Mouse (Mus musculus): ENCODE data around the gene Gpr25. TPM values are rescaled to one million over a fixed set of nuclear protein-coding genes. Genes with fewer than 3 reads are reported as not detected.

Gpr25 gene
- total RNA-seq (2015) (not detected in 2 replicates), total RNA-seq (2017) (not detected in 2 replicates)

DNA sequence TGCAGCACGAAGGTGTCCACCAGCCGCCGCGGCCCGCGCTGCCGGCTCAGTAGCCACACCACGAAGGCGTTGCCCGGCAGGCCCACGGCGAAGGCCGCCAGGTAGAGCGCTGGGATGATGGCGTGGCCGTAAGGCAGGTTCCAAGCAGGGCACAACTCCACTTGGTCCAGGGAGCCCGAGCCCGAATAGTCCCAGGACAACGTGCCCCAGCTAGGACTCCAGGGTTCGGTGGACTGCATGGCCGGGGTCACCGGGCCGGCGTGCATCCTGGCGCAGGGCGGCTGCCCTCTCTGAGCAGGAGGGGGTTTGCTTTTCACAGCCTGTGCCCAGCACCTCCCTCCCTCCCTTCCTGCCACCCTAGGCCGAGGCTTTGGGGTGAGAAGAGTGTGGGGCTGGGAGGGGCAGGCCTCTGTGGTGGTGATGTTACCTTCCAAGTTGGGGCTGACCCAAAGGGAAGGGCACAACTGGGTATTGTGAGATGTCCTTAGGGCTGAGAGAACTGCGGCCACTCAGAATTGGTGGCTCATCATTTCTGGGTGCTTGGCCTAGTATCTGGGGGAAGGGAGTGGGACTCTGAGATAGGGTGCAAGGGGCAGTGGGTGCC, at the start of gene Gpr25:
TSS of gene Gpr25 (minus strand) at position 239 of the 604 bp plus-strand sequence.
- no peak for ATAC-seq (ENCODE audit: poor library complexity, severe bottlenecking)

GRCm38 (mm10) chr1:136309193-136309592, 48.5 kb upstream of the Gpr25 start:
- ATAC-seq (ENCODE audit: poor library complexity, severe bottlenecking): no peak

GRCm38 (mm10) chr1:136306424-136306823, 45.8 kb upstream of the Gpr25 start:
- no peak for ATAC-seq (ENCODE audit: poor library complexity, severe bottlenecking)

GRCm38 (mm10) chr1:136293961-136294360, 33.3 kb upstream of the Gpr25 start:
- no peak for ATAC-seq (ENCODE audit: poor library complexity, severe bottlenecking)

GRCm38 (mm10) chr1:136289803-136290202, 29.1 kb upstream of the Gpr25 start:
- no peak for ATAC-seq (ENCODE audit: poor library complexity, severe bottlenecking)

DNA sequence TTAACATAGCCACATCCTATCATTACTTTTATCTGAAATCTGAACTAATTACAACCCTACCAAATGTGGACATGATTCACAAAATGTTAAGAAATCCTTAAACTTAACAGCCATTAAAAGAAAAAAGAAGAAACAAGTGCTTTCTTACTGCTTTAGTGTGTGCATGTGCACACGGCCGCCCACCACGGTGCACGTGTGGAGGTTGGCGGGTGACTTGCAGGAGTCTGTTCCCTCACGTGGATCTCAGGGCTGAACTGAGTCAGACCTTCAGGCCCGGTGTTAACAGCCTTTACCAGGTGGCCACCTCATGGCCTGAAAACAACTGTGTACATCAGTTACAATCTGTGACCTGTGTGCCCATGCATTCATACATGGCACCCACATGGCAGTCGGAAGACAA, 16.7 kb upstream of the Gpr25 start:
- no peak for ATAC-seq (ENCODE audit: poor library complexity, severe bottlenecking)

GRCm38 (mm10) chr1:136268224-136268623, 7.6 kb upstream of the Gpr25 start:
- no peak for ATAC-seq (ENCODE audit: poor library complexity, severe bottlenecking)

DNA sequence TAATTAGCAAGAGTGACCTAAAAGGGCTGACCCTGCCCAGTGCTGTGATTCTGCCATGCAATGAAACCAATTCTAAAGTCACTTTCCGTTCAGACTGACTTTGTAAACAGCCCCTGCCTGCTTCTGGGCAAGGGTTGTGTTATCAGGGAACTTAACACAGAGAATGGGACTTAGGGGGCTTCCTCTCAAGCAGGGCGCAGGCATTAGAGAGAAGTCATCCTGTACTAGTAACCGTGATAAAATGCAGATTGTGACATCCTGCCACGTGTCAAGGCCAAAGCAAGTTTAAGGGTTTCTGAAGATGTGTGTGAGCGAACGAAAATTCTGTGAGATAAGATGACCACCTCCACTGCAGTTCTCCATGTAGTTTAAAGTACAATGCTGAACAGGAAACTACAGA, 5.5 kb upstream of the Gpr25 start:
- no peak for ATAC-seq (ENCODE audit: poor library complexity, severe bottlenecking)

DNA sequence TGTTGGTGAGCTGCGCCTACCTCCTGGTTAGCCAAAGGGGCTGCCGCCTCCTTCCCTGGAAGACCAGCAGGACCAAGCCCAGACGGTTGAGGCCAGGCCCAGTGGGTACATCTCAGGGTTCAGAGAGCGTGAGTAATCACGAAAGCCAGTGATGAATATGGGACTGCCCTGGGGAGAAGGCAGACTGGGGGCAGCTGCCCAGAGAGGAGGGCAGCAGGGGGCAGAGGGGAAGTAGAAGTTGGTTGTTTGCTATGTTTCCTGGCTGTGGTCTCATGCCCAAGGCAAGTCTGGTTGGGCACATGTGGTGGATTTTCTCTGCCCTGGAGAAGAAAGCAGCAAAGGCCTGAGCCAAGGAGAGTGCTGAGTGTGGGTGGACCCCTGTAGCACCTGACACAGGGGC, 2.7 kb upstream of the Gpr25 start:
- no peak for ATAC-seq (ENCODE audit: poor library complexity, severe bottlenecking)

DNA sequence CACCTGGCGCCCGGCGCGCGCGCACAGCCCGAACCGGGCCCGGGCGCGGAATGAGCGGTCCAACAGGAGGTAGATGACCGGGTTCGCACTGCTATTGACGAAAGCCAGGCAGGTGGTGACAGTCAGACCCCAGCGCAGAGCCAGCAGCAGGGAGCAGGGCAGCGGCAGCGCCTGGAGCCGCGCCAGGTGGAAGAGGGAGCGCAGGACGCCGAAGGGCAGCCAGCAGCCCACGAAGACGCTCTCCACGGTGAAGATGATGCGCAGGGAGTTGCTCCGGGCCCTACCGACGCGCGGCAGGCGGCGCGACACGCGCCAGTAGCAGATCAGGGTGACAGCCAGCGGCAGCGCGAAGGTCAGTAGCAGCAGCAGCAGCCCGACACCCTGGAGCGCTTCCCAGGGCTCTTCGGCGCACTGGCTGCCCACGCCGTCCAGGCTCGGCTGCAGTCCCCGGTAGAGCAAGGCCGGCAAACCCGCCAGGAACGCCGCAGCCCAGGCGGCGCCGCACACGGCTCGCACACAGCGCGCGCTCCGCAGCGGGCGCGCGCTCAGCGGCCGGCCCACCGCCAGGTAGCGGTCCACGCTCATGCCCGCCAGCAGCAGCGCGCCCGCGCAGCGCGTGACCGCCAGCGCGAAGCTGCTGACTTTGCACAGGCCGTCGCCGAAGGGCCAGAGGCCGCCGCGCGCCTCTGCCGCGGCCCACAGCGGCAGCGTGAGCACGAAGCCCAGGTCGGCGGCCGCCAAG, 609 bp downstream of the Gpr25 start:
- no peak for ATAC-seq (ENCODE audit: poor library complexity, severe bottlenecking)

DNA sequence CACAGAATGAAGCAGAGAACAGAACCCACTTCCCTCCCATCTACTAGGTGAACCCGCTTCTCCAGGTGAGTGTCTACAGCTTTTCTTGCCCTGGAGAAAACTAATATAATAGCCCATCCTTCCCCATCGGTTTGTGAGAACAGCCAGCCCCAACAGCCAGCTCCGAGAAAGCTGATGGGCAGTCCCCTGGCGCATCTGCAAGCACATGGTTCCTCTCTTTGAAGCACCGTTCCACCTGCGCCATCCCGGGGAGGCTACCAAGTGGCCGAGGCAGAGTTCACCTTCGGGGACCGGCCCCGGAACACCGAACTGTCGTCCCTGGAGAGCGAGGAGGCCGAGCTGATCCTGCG, 1.2 kb downstream of the Gpr25 start:
- ATAC-seq (ENCODE audit: poor library complexity, severe bottlenecking): no peak

DNA sequence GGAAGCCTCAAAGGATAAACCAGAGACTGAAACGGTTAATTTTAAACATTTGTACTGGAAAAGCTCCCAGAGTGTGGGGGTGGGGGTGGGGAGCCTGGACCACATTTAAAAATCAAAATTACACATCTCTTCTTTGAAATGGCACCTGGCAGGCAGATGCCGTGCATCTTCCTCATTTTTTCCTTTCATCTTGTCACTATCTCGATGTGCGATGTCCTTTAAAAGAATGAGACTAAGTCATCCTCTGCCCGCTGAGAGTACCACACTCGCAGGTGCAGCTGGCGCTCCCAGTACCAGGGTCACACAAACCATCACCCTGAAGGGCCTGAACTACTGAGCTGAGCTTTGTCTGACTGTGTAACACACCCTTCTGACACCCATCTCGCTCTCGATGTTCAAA, 2.2 kb downstream of the Gpr25 start:
- no peak for ATAC-seq (ENCODE audit: poor library complexity, severe bottlenecking)

- ATAC-seq (ENCODE audit: poor library complexity, severe bottlenecking): no peak
Measured at GRCm38 (mm10) chr1:136255657-136256056, 5.0 kb downstream of the Gpr25 start.

DNA sequence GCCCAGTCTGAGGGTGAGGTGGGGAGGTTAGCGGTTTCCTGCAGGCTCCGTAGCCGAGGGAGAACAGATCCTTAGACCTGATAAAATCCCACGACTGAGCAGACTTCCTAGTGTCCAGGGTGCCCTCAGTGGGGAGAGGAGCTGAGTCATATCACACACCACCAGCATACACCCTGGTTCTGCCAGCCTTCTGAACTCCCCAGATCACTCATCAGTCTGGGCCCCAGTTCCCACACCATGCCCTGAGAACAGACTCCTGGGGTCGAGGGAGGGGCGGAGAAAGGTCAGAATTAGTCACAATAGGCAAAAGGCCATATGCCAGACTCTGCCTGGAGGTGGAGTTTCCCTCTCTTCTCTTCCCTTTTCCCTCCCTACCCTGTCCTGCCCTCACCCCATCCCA, 5.5 kb downstream of the Gpr25 start:
- no peak for ATAC-seq (ENCODE audit: poor library complexity, severe bottlenecking)

GRCm38 (mm10) chr1:136254503-136255065, 6.1 kb downstream of the Gpr25 start:
- no peak for ATAC-seq (ENCODE audit: poor library complexity, severe bottlenecking)

GRCm38 (mm10) chr1:136253472-136253871, 7.2 kb downstream of the Gpr25 start:
- no peak for ATAC-seq (ENCODE audit: poor library complexity, severe bottlenecking)

GRCm38 (mm10) chr1:136249662-136250061, 11.0 kb downstream of the Gpr25 start:
- peak; percentile 52; the same call in 1 of the 2 replicates for ATAC-seq (ENCODE audit: poor library complexity, severe bottlenecking)

- peak; percentile 43; the same call in 1 of the 2 replicates for ATAC-seq (ENCODE audit: poor library complexity, severe bottlenecking)
Measured at GRCm38 (mm10) chr1:136247393-136247792, 13.3 kb downstream of the Gpr25 start.

DNA sequence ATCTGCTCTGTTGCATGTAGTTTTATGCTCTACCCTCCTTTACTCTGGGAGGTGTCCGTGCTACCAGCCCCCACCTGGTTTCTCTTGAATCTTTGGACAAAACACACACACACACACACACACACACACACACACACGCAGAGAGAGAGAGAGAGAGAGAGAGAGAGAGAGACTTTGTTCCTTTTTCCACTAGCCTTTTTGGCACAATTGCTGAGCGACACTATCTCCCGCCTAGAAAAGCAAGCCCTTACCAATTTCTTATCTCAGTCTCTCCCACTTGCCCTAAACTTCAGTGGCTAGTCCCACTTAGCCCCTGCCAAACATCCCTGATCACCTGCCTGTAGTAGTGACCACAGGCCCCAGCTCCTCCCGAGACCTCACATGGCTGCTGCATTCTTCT, 16.2 kb downstream of the Gpr25 start:
- no peak for ATAC-seq (ENCODE audit: poor library complexity, severe bottlenecking)

GRCm38 (mm10) chr1:136241801-136242200, 18.9 kb downstream of the Gpr25 start:
- no peak for ATAC-seq (ENCODE audit: poor library complexity, severe bottlenecking)

GRCm38 (mm10) chr1:136238495-136238894, 22.2 kb downstream of the Gpr25 start:
- ATAC-seq (ENCODE audit: poor library complexity, severe bottlenecking): no peak

GRCm38 (mm10) chr1:136234595-136235092, 26.0 kb downstream of the Gpr25 start:
- ATAC-seq (ENCODE audit: poor library complexity, severe bottlenecking): peak; percentile 33
